Comparison of ENCODE assay signal across 9 mouse cellular contexts in genomic region chr7:89473442-89473841, GRCm38 (mm10). TPM values are rescaled to one million over a fixed set of nuclear protein-coding genes. Genes with fewer than 3 reads are reported as not detected.
DNase-seq lines count a peak whose midpoint lies in the region; ATAC-seq and TF ChIP-seq lines count a peak whose summit lies in the region.
"Had no signal": no experiment of that assay in that cellular context is flagged by ENCODE, and none has a peak within 500 bp of the region (broad histone marks: within the 10 kb centered on the region; RNA-seq: fewer than 3 reads in every experiment).

No protein-coding gene starts in this region.

- 20% methylated on average over 4 of the region's 4 CpGs for WGBS in liver, embryonic 14.5 days (ENCODE audit: insufficient replicate concordance)

- TF ChIP-seq EP300 in liver, embryonic 14.5 days (IDR thresholded peaks at IDR 0.05; ENCODE audit: low read depth) = no peak

- H3K4me2 ChIP-seq in liver, embryonic 14.5 days (ENCODE audit: low read depth) = no peak overlapping the region

- no peaks in the 10 kb centered on the region for H3K9me3 ChIP-seq in liver, embryonic 14.5 days (ENCODE audit: control insufficient read depth, low read length)

- TF ChIP-seq CTCF in liver, embryonic 14.5 days (IDR thresholded peaks at IDR 0.05; ENCODE audit: low read depth) = peak; percentile 42

- no peak for ATAC-seq in liver, embryonic 14.5 days (ENCODE audit: insufficient read depth)

- no peak overlapping the region for H3K9ac ChIP-seq in liver, embryonic 14.5 days (replicated peaks)

- no peak overlapping the region for H3K4me3 ChIP-seq in liver, embryonic 14.5 days (ENCODE audit: insufficient read depth in 1 of 2, low read depth in 2 of 2, low read length in 2 of 2)
- H3K4me3 ChIP-seq: erythroblast, embryonic 14.5 days had no signal

- H3K4me1 ChIP-seq in liver, embryonic 14.5 days (replicated peaks; ENCODE audit: control insufficient read depth in 2 of 2, insufficient read depth in 2 of 2, low read length in 1 of 2) = no peaks in the 10 kb centered on the region

- H3K27me3 ChIP-seq in liver, embryonic 14.5 days (ENCODE audit: control insufficient read depth, insufficient read depth, low read length) = no peaks in the 10 kb centered on the region

- no peak overlapping the region for H3K27ac ChIP-seq in liver, embryonic 14.5 days

- DNase-seq in cerebellum, postnatal 14 days = peak; percentile 27 to 48
- no peak for DNase-seq in cerebellum, adult 9-10 months
- DNase-seq in liver, embryonic 14.5 days (ENCODE audit: low read depth in 3 of 3, low spot score in 3 of 3) = no peak
- DNase-seq in liver = no peak
- peak; percentile 37 for DNase-seq in brain, adult 2 months (ENCODE audit: low read depth, low spot score)
- peak; percentile 40 to 48 for DNase-seq in kidney, postnatal 36 days
- no peak for DNase-seq in spleen, postnatal 36 days (ENCODE audit: low spot score in 2 of 2)
- no peak for DNase-seq in cerebellum, postnatal 36 days

- no peaks in the 10 kb centered on the region for H3K36me3 ChIP-seq in liver, embryonic 14.5 days (replicated peaks; ENCODE audit: control insufficient read depth, insufficient read depth, low read depth)

RNA-seq across cellular contexts. Expression of gene Prss23, which starts 53.5 kb away (rescaled TPM):
- polyA plus RNA-seq in liver, embryonic 14.5 days (2012; rRNA removed) = 1.3 and 2.4 TPM in 2 replicates
- 3.2 and 4.2 TPM in 2 replicates for polyA plus RNA-seq in liver, embryonic 14.5 days (2014; fragmentation: Nextera tagmentation; extraction: Ambion mirVana)
- polyA plus RNA-seq: erythroblast, embryonic 14.5 days had no signal

Comparison
In these comparisons a context has a peak if more than half of its experiments do, and no peak if none do; other contexts are left out.
1. DNase-seq: peak in cerebellum, postnatal 14 days (2 of 2), brain, adult 2 months (single experiment) and kidney, postnatal 36 days (2 of 2); none in cerebellum, adult 9-10 months (single experiment), liver, embryonic 14.5 days (0 of 3), liver (single experiment), spleen, postnatal 36 days (0 of 2) and cerebellum, postnatal 36 days (0 of 2).